Mouse (Mus musculus): ENCODE results near the gene Trappc10. TPM values are rescaled to one million over a fixed set of nuclear protein-coding genes. Genes with fewer than 3 reads are reported as not detected.

Gene Trappc10
- polyA plus RNA-seq, 1 experiment from 2014 or later = 16.1 TPM

DNA sequence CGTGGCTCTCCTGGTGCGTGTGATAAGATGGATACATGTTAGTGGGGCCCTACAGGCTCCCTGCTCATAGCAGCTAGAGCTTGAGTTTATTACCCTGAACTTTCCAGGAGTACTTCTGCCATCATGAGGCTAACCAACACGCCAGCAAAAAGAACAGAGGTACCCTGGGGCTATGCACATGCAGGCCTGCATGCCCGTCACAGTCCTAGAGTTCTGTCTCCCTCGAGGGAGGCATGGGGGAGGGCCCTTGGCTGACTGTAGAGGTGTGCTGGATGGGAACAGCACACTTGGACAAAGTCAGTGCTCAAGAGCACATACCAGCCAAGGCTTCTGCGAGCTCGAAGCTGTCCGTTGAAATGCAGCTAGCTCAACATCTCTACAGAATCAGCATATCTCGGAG lies 36.0 kb upstream of the Trappc10 start:
- H3K4me1 ChIP-seq = no peaks in the 10 kb centered on the region
- H3K4me2 ChIP-seq (replicated peaks) = no peak overlapping the region
- no peak for ATAC-seq (ENCODE audit: insufficient number of reproducible peaks, low FRiP score, low TSS enrichment, low read depth)
- H3K27me3 ChIP-seq = no peaks in the 10 kb centered on the region
- no peak overlapping the region for H3K9ac ChIP-seq
- H3K27ac ChIP-seq (replicated peaks) = no peak overlapping the region
- H3K9me3 ChIP-seq (replicated peaks) = no peaks in the 10 kb centered on the region
- 78% methylated on average over 9 of the region's 9 CpGs for WGBS
- H3K36me3 ChIP-seq = peaks cover 79% of the 10 kb centered on the region
- no peak overlapping the region for H3K4me3 ChIP-seq (replicated peaks)

DNA sequence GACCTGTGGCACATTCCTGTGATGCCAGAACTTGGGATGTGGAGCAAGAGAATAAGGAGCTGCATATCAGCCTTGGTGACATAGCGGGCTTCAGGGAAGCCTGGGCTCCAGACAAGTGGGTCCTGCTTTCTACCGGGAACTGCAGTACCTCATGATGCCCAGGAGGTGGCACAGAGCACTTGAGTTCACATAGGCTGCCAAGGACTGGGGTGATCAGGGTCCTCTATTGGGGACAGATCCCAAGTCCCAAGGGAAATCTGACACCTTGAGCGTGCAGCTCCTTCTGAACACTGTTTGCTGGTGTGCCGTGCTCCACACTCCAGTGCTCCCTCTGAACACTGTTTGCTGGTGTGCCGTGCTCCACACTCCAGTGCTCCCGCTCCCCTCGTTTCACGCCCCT lies 34.8 kb upstream of the Trappc10 start:
- H3K36me3 ChIP-seq = peaks cover 79% of the 10 kb centered on the region
- H3K27me3 ChIP-seq = no peaks in the 10 kb centered on the region
- no peak overlapping the region for H3K4me2 ChIP-seq (replicated peaks)
- no peak overlapping the region for H3K4me3 ChIP-seq (replicated peaks)
- no peaks in the 10 kb centered on the region for H3K9me3 ChIP-seq (replicated peaks)
- no peak overlapping the region for H3K27ac ChIP-seq (replicated peaks)
- H3K4me1 ChIP-seq = no peaks in the 10 kb centered on the region
- ATAC-seq (ENCODE audit: insufficient number of reproducible peaks, low FRiP score, low TSS enrichment, low read depth) = no peak
- no peak overlapping the region for H3K9ac ChIP-seq
- WGBS = 50% methylated on average over 8 of the region's 8 CpGs

DNA sequence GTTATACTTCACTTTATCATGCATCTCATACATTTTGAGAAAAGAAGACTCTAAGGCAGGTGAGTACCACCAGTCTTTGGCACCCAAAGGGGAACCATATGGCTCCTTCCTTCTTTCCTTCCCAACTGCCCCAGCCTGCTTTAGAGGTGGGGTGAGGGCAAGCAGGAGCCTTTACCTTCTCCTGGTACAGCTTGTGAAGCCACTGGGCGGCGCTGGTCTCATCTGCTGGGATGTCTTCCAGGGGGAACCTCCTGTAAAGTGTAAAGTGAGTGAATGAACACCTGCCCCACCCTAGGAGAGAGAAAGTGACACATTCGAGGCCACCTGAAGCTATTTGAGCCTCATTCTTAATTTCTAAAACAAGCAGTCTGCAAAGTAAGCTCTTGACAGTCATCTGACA lies 33.4 kb upstream of the Trappc10 start:
- H3K27me3 ChIP-seq = no peaks in the 10 kb centered on the region
- H3K4me1 ChIP-seq = no peaks in the 10 kb centered on the region
- 76% methylated on average over 3 of the region's 3 CpGs for WGBS
- no peak overlapping the region for H3K4me3 ChIP-seq (replicated peaks)
- no peak overlapping the region for H3K4me2 ChIP-seq (replicated peaks)
- no peak for ATAC-seq (ENCODE audit: insufficient number of reproducible peaks, low FRiP score, low TSS enrichment, low read depth)
- H3K9me3 ChIP-seq (replicated peaks) = no peaks in the 10 kb centered on the region
- no peak overlapping the region for H3K27ac ChIP-seq (replicated peaks)
- no peak overlapping the region for H3K9ac ChIP-seq
- H3K36me3 ChIP-seq = peaks cover 79% of the 10 kb centered on the region

DNA sequence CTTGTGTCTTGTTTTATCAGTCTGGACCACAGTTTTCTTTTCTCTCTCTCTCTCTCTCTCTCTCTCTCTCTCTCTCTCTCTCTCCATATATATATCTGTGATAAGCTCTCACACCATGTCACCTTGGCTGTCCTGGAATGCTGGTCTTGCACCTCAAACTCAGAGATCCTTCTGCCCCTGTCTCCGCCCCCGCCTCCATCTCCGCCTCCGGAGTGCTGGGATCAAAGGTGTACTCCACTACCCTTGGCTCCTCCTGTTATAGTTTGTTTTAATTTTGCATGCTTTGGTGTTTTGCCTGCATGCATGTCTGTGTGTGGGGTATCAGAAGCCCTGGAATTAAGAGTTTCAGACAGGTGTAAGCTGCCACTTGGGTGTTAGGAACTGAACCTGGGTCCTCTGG lies 31.8 kb upstream of the Trappc10 start:
- Histone ChIP-seq H3K9ac (no peak overlapping the region), H3K4me3 (replicated peaks) (no peak overlapping the region), H3K27ac (replicated peaks) (no peak overlapping the region), H3K36me3 (peaks cover 79% of the 10 kb centered on the region), H3K4me2 (replicated peaks) (no peak overlapping the region), H3K27me3 (no peaks in the 10 kb centered on the region), H3K9me3 (replicated peaks) (no peaks in the 10 kb centered on the region), H3K4me1 (no peaks in the 10 kb centered on the region)
- ATAC-seq (ENCODE audit: insufficient number of reproducible peaks, low FRiP score, low TSS enrichment, low read depth) = no peak
- WGBS = 88% methylated on average over 4 of the region's 4 CpGs

DNA sequence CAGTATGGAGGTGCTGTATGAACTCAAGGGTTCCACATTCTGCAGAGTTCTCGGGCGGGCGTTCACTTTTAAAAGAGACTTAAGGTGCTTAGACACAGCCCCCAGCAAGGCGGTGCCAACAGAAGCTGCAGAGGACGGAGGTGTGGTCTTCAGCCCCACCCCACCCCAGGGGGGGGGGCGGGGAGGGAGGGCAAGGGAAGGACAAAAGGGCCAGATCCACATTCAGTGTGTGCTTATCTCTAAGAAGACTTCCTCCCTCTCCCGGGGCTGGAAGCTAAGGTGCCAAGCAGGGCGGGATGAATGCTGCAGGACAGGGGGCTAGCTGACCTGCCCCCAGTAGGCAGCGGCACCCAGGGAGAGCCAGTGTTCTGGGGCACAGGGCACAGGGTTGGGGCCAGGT lies 28.5 kb upstream of the Trappc10 start:
- no peak overlapping the region for H3K9ac ChIP-seq
- no peak overlapping the region for H3K27ac ChIP-seq (replicated peaks)
- H3K9me3 ChIP-seq (replicated peaks) = no peaks in the 10 kb centered on the region
- peaks cover 66% of the 10 kb centered on the region for H3K36me3 ChIP-seq
- no peak overlapping the region for H3K4me3 ChIP-seq (replicated peaks)
- ATAC-seq (ENCODE audit: insufficient number of reproducible peaks, low FRiP score, low TSS enrichment, low read depth) = no peak
- H3K27me3 ChIP-seq = no peaks in the 10 kb centered on the region
- 35% methylated on average over 8 of the region's 9 CpGs for WGBS
- H3K4me2 ChIP-seq (replicated peaks) = no peak overlapping the region
- H3K4me1 ChIP-seq = no peaks in the 10 kb centered on the region

DNA sequence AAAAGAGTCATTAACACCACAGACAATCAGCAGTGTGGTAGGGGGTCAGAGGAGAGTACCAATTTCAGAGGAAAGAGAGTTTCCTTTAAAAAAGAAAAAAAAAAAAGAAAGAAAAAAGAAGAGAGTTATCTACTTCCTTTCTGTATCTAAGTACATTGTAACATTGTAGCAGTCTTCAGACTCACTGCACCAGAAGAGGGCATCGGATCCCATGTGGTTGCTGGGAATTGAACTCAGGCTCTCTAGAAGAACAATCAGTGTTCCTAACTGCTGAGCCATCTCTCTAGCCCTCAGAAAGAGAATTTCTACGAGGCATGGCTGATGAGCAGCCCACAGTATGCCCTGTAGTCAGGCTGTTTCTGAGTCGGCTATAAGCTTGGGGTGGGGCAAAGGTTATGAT lies 21.4 kb upstream of the Trappc10 start:
- Histone ChIP-seq H3K9ac (no peak overlapping the region), H3K4me1 (no peaks in the 10 kb centered on the region), H3K27ac (replicated peaks) (no peak overlapping the region), H3K27me3 (no peaks in the 10 kb centered on the region), H3K4me3 (replicated peaks) (no peak overlapping the region), H3K9me3 (replicated peaks) (no peaks in the 10 kb centered on the region), H3K4me2 (replicated peaks) (no peak overlapping the region), H3K36me3 (peaks cover 4% of the 10 kb centered on the region; the same call in 1 of the 2 replicates)
- 68% methylated on average over 3 of the region's 3 CpGs for WGBS
- no peak for ATAC-seq (ENCODE audit: insufficient number of reproducible peaks, low FRiP score, low TSS enrichment, low read depth)

DNA sequence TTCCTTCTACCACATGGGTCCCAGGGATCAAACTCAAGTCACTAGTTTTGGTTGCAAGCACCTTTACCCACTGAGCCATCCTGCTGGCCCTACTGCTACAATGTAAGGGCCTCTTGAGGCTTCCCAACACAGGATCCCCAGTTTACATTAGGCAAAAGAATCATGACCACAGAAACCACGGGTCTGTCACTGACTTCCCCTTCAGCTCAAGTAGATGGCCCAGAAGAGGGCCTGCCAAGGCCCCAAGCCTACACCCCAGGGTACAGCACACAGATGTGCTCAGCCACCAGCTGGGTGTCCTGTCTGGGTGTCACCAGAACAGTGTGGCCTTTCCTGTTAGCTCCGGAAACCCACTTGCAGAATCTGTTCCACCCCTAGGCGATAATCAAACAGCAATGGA lies 20.3 kb upstream of the Trappc10 start:
- no peak for ATAC-seq (ENCODE audit: insufficient number of reproducible peaks, low FRiP score, low TSS enrichment, low read depth)
- Histone ChIP-seq H3K9ac (no peak overlapping the region), H3K36me3 (no peaks in the 10 kb centered on the region), H3K4me1 (peaks cover 8% of the 10 kb centered on the region; the same call in 1 of the 2 replicates), H3K27ac (replicated peaks) (no peak overlapping the region), H3K4me3 (replicated peaks) (no peak overlapping the region), H3K4me2 (replicated peaks) (no peak overlapping the region), H3K9me3 (replicated peaks) (no peaks in the 10 kb centered on the region), H3K27me3 (no peaks in the 10 kb centered on the region)
- 67% methylated on average over 3 of the region's 3 CpGs for WGBS

DNA sequence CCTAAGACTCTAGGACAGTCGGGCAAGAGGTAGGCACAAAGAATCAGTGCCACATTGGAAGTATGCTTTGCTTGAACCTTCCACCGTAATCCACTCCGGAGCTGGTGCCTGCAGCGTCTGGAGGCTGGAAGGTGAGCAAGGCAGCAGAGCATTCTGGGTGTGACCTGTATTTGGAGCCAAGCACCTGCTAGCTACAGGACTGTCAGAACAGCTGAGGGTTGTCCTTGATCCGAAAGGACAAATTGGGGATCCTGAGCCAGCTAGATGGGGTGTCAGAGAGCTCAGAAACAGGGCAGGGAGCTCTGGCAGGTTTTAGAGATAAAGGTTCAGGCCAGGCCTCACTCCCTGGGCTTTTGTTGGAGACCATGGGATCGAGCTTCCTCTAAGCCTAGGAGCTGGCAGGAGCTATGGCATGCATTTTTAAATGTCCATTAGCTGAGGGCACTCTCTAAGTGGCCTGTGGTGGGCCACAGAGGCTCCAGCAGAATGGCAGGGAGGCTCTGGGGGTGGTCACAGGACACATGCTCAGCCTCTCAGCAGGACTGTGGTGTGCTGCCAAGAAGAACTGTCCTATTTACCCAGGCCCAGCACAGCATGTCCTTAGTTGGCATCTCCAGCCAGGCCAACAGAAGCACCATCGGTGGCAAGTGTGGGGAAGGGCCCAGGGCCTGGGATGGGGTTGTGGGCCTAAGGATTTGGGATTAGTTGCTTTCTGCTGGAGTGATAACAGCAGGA lies 16.6 kb upstream of the Trappc10 start:
- H3K27me3 ChIP-seq = no peaks in the 10 kb centered on the region
- H3K4me1 ChIP-seq = peaks cover 8% of the 10 kb centered on the region; the same call in 1 of the 2 replicates
- peak; percentile 51; the same call in 1 of the 2 replicates for ATAC-seq (ENCODE audit: insufficient number of reproducible peaks, low FRiP score, low TSS enrichment, low read depth)
- WGBS = 61% methylated on average over 7 of the region's 7 CpGs
- no peak overlapping the region for H3K4me3 ChIP-seq (replicated peaks)
- no peak overlapping the region for H3K9ac ChIP-seq
- no peak overlapping the region for H3K4me2 ChIP-seq (replicated peaks)
- no peaks in the 10 kb centered on the region for H3K36me3 ChIP-seq
- no peak overlapping the region for H3K27ac ChIP-seq (replicated peaks)
- no peaks in the 10 kb centered on the region for H3K9me3 ChIP-seq (replicated peaks)

DNA sequence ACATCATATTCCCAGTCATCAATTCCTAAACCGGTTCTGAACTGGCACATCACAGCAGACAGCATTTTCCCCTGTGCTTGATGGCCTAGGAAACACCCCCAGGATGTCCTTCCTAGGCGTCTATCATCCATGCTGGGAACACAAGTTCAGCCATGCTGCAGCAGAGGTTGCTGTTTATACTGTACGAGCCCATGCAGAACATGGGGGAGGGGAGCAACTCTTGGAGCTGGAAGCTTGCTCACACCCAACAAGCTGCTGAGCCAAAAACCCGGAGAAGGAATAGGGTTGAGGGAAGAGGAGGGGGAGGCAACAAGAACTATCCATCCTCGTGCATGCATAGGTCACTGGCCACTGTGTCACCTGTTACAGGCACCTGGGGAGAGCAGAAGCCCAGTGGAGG lies 15.9 kb upstream of the Trappc10 start:
- ATAC-seq (ENCODE audit: insufficient number of reproducible peaks, low FRiP score, low TSS enrichment, low read depth) = no peak
- 19% methylated on average over 5 of the region's 5 CpGs for WGBS

DNA sequence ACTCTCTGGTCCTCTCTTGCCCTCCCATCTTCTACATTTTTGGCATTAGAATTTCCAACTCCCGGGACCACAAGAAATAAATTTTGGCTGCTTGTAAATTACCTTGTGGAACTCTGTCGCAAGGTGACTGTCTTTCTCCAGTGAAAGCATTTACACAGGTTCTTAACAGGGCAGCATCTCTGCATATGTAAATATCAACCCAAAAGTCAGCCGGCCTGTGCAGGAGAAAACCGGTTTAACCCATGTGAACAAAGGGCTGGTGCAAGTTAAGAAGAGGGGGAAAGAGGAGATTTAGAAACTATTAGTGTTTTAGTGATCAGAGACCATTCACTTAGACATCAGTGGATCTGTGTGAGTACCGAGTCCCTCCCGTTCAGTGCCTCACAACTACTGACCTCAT lies 15.3 kb upstream of the Trappc10 start:
- Histone ChIP-seq H3K27ac (replicated peaks) (peak overlapping the region; percentile 44; the same call in 1 of the 2 replicates), H3K4me2 (replicated peaks) (no peak overlapping the region), H3K36me3 (no peaks in the 10 kb centered on the region), H3K27me3 (no peaks in the 10 kb centered on the region), H3K9ac (no peak overlapping the region), H3K4me1 (peaks cover 8% of the 10 kb centered on the region; the same call in 1 of the 2 replicates), H3K4me3 (replicated peaks) (no peak overlapping the region), H3K9me3 (replicated peaks) (no peaks in the 10 kb centered on the region)
- 36% methylated on average over 6 of the region's 6 CpGs for WGBS
- ATAC-seq (ENCODE audit: insufficient number of reproducible peaks, low FRiP score, low TSS enrichment, low read depth) = no peak

More for the DNA sequence above, 15.9 kb upstream of the Trappc10 start:
- Histone ChIP-seq H3K9ac (no peak overlapping the region), H3K9me3 (replicated peaks) (no peaks in the 10 kb centered on the region), H3K4me1 (peaks cover 8% of the 10 kb centered on the region; the same call in 1 of the 2 replicates), H3K27me3 (no peaks in the 10 kb centered on the region), H3K36me3 (no peaks in the 10 kb centered on the region), H3K27ac (replicated peaks) (peak overlapping the region; percentile 44; the same call in 1 of the 2 replicates), H3K4me3 (replicated peaks) (no peak overlapping the region), H3K4me2 (replicated peaks) (no peak overlapping the region)

DNA sequence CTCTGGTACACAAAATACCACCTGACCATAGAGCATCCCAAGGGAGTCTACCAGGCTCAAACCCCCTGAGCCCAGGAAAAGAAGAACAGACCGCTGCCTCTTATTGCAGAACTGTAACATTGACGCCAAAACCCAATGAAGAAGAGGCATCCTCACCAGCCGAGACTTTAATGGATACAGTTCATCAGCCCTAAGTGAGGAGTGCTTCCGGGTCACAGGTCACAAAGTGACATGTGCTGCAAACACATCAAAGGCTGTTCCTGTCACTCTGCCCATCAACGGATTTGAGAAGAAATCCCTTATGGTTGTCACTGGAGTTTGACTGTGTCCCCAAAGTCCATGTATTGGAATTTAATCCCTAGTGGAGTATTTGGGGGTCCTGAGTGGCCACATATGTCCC lies 14.8 kb upstream of the Trappc10 start:
- Histone ChIP-seq H3K27me3 (no peaks in the 10 kb centered on the region), H3K9me3 (replicated peaks) (no peaks in the 10 kb centered on the region), H3K4me3 (replicated peaks) (no peak overlapping the region), H3K9ac (no peak overlapping the region), H3K4me1 (peaks cover 8% of the 10 kb centered on the region; the same call in 1 of the 2 replicates), H3K36me3 (no peaks in the 10 kb centered on the region), H3K27ac (replicated peaks) (no peak overlapping the region), H3K4me2 (replicated peaks) (no peak overlapping the region)
- WGBS = 68% methylated on average over 5 of the region's 5 CpGs
- no peak for ATAC-seq (ENCODE audit: insufficient number of reproducible peaks, low FRiP score, low TSS enrichment, low read depth)

DNA sequence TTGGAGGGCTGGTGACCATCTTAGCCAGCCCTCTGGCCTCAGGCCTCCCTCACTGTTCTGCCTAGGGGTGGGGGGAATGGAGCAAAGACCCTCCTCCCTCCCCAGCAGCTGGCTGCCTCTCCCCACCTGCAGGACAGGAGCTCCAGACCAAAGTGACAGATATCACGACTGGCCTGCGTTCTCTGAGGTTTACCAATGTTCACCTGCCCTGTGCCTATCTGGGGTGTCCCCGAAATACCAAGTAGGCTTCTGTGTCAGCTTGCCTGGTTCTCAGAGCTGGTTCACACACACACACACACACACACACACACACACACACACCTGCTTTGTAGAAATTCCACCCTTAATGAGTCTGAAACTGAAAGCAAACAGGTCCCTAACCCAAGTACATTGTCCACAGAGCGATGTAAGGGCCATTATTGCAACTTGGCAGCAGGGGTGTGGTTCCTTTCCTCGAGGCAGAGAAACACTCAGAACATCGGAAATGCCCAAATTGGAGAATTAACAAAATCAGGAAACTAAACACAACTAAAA lies 13.8 kb upstream of the Trappc10 start:
- Histone ChIP-seq H3K36me3 (no peaks in the 10 kb centered on the region), H3K27ac (replicated peaks) (no peak overlapping the region), H3K4me3 (replicated peaks) (no peak overlapping the region), H3K4me1 (peaks cover 8% of the 10 kb centered on the region; the same call in 1 of the 2 replicates), H3K9ac (no peak overlapping the region), H3K4me2 (replicated peaks) (no peak overlapping the region), H3K9me3 (replicated peaks) (no peaks in the 10 kb centered on the region), H3K27me3 (no peaks in the 10 kb centered on the region)
- 67% methylated on average over 6 of the region's 6 CpGs for WGBS
- no peak for ATAC-seq (ENCODE audit: insufficient number of reproducible peaks, low FRiP score, low TSS enrichment, low read depth)

Measured in embryonic facial prominence, embryonic 15.5 days (tissue).